Mouse (Mus musculus) liver, embryonic 13.5 days (tissue): ENCODE data around the gene Gm3139. TPM values are rescaled to one million over a fixed set of nuclear protein-coding genes. Genes with fewer than 3 reads are reported as not detected.
"Not testable (repeated sequence)": the region's sequence is repeated elsewhere in the genome, so short reads cannot be mapped to it uniquely, and the experiment has no call there.

Experiments
- ATAC-seq: fragments of 200-750 bp; cut with Nextera tagmentation; 2 replicates; pipeline ENCODE4 v1.8.0; 2017; ENCODE audit warnings: low read depth, mild to moderate bottlenecking, moderate number of reproducible peaks, moderate library complexity
- DNase-seq: peaks from one replicate; pipeline ENCODE4 v3.0.0; 2022
- H3K27ac ChIP-seq: fragments of 300-500 bp; sonication (generic); 2 replicates; pipeline ENCODE4 v1.5.1; 2015; ENCODE audit warnings: moderate library complexity, mild to moderate bottlenecking, inconsistent platforms
- H3K27me3 ChIP-seq: fragments of 300-500 bp; sonication (generic); 2 replicates; pipeline ENCODE4 v1.6.1; 2015; ENCODE audit warnings: mild to moderate bottlenecking, inconsistent platforms
- H3K36me3 ChIP-seq: fragments of 300-500 bp; sonication (generic); 2 replicates; pipeline ENCODE4 v1.6.1; 2015; ENCODE audit warnings: mild to moderate bottlenecking, inconsistent platforms
- H3K4me1 ChIP-seq: fragments of 300-500 bp; sonication (generic); replicated peaks from 2 replicates; pipeline ENCODE4 v1.6.1; 2015; ENCODE audit warnings: inconsistent platforms
- H3K4me2 ChIP-seq: fragments of 300-500 bp; sonication (generic); 2 replicates; pipeline ENCODE4 v1.6.1; 2015; ENCODE audit warnings: inconsistent platforms, mild to moderate bottlenecking, moderate library complexity
- H3K4me3 ChIP-seq: fragments of 300-500 bp; sonication (generic); replicated peaks from 2 replicates; pipeline ENCODE4 v1.5.1; 2015; ENCODE audit warnings: mild to moderate bottlenecking, inconsistent platforms
- H3K9ac ChIP-seq: fragments of 300-500 bp; sonication (generic); 2 replicates; pipeline ENCODE4 v1.6.1; 2015; ENCODE audit warnings: mild to moderate bottlenecking, inconsistent platforms
- H3K9me3 ChIP-seq: fragments of 300-500 bp; sonication (generic); replicated peaks from 2 replicates; pipeline ENCODE4 v1.6.1; 2016; ENCODE audit warnings: inconsistent platforms
- WGBS: fragments of 180-500 bp; shearing (Covaris S2); methylation state at CpG from one replicate; pipeline ENCODE4 v1.1.7; 2015; ENCODE audit not compliant: insufficient replicate concordance; 5-methylcytosine and 5-hydroxymethylcytosine counted together
- polyA plus RNA-seq: library from polyadenylated mRNA; unstranded; fragments of >200 nt; fragmentation: Nextera tagmentation; extraction: Ambion mirVana; gene quantifications from 2 replicates; pipeline ENCODE4 v1.2.1, GENCODE M21; 2015

Gene Gm3139
- not detected in 2 replicates for polyA plus RNA-seq

DNA sequence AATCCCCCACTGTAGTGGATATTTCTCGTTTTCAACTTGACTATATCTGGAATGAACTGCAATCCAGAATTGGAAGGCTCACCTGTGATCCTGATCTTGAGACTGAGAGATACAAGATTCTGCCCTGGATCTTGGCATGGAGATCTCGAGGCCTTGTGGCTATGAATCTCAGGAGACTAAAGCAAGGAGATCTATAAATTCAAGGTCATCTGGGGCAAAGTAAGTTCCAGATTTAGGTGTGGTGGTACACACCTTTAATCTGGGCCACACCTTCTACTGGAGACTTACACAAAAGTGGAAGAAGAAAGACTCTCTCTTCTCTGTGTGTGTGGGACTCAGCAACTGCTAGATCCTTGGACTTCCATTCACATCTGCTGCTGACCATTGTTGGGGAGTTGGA, at the start of gene Gm3139:
Gene Gm3139, plus strand, starts transcription at position 301 of the 400 bp plus-strand sequence.
- not testable (repeated sequence) for H3K9me3 ChIP-seq, H3K4me3 ChIP-seq, ATAC-seq

More for the DNA sequence above, at the start of gene Gm3139:
- H3K36me3 ChIP-seq, H3K4me2 ChIP-seq, H3K27ac ChIP-seq, DNase-seq, H3K4me1 ChIP-seq, H3K9ac ChIP-seq, H3K27me3 ChIP-seq: not testable (repeated sequence)
- WGBS = no CpG with 5 or more reads among the region's 2 CpGs

Other genes with a start within 250 kb of the Gm3139 start
- not detected in 2 replicates for gene A430089I19Rik, start 219.5 kb upstream of the Gm3139 start, polyA plus RNA-seq
- not detected in 2 replicates for gene Gm6502, start 211.9 kb upstream of the Gm3139 start, polyA plus RNA-seq
- not detected in 2 replicates for gene AA792892, start 186.5 kb upstream of the Gm3139 start, polyA plus RNA-seq
- not detected in 2 replicates for gene Gm7682, start 80.5 kb upstream of the Gm3139 start, polyA plus RNA-seq
- not detected in 2 replicates for gene Gm3147, start 90.1 kb downstream of the Gm3139 start, polyA plus RNA-seq
- gene Gm6509, start 97.7 kb downstream of the Gm3139 start, polyA plus RNA-seq = not detected in 2 replicates
- not detected in 2 replicates for gene Gm6205, start 122.1 kb downstream of the Gm3139 start, polyA plus RNA-seq